Comparison of ENCODE assay signal across 9 mouse cellular contexts in the genomic region with DNA sequence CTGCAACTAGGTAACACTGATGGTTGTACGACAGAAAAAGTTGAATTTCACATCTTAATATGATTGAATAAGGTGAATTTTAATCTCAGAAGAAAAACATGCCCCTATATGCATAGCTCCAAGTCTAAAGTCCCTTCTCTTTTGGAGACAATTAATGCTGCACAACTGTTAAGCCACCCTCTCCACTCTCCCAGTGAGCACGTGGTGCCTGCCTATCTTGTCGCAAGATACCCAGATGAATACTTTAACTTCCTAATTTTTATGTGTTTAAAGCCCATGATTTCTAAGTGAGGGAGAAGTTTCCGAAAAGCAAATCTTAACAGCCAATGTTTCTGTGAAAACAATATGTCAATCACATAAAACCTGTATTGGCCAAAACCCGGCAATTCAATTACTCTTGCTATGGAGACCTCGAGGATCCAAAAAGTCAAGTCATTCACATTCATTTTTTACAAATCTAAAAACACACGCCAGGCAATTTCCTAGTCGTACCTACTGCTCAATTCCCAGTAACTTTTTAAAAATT. TPM values are rescaled to one million over a fixed set of nuclear protein-coding genes. Genes with fewer than 3 reads are reported as not detected.
A peak's percentile ranks its signal among the peaks of the same experiment; 100 is the strongest.
DNase-seq lines count a peak whose midpoint lies in the region; ATAC-seq and TF ChIP-seq lines count a peak whose summit lies in the region.
"Had no signal": no experiment of that assay in that cellular context is flagged by ENCODE, and none has a peak within 500 bp of the region (broad histone marks: within the 10 kb centered on the region; RNA-seq: fewer than 3 reads in every experiment).

No protein-coding gene starts in this region.

- no peak for DNase-seq in heart, embryonic 10.5 days (ENCODE audit: low spot score)
- DNase-seq in heart, postnatal 25 days (ENCODE audit: low spot score): no peak
- DNase-seq in midbrain, embryonic 11.5 days (ENCODE audit: low spot score, missing footprints): peak; percentile 93
- DNase-seq in left cerebral cortex, postnatal 25 days (ENCODE audit: low spot score in 2 of 2): no peak
- no peak for DNase-seq in natural killer cell, adult 2 months (ENCODE audit: low spot score in 2 of 2)
- no peak for DNase-seq in MN1 (ENCODE audit: low spot score)

- peak overlapping the region; percentile 82 for H3K9ac ChIP-seq in hindbrain, embryonic 13.5 days
- peak overlapping the region; percentile 90 for H3K9ac ChIP-seq in midbrain, embryonic 11.5 days (ENCODE audit: low read length)

- peak overlapping the region; percentile 92 for H3K4me3 ChIP-seq in heart, embryonic 10.5 days
- H3K4me3 ChIP-seq in bone marrow macrophage, adult 2 months (ENCODE audit: insufficient read depth, low read length): peak overlapping the region; percentile 94
- peak overlapping the region; percentile 63 for H3K4me3 ChIP-seq in hindbrain, embryonic 13.5 days
- H3K4me3 ChIP-seq in midbrain, embryonic 11.5 days (ENCODE audit: low read depth, low read length): peak overlapping the region; percentile 77

- peaks cover 14% of the 10 kb centered on the region for H3K36me3 ChIP-seq in heart, embryonic 10.5 days
- peaks cover 14% of the 10 kb centered on the region for H3K36me3 ChIP-seq in hindbrain, embryonic 13.5 days
- peaks cover 1% of the 10 kb centered on the region; the same call in 1 of the 2 replicates for H3K36me3 ChIP-seq in midbrain, embryonic 11.5 days (ENCODE audit: control insufficient read depth, insufficient read depth, low read length)

- peak overlapping the region; percentile 69 for H3K4me2 ChIP-seq in hindbrain, embryonic 13.5 days
- peak overlapping the region; percentile 66 for H3K4me2 ChIP-seq in midbrain, embryonic 11.5 days

- WGBS in heart, embryonic 10.5 days: under 1% methylated on average over 8 of the region's 8 CpGs
- WGBS in hindbrain, embryonic 13.5 days: 3% methylated on average over 8 of the region's 8 CpGs
- 4% methylated on average over 8 of the region's 8 CpGs for WGBS in midbrain, embryonic 11.5 days

- H3K9me3 ChIP-seq in heart, embryonic 10.5 days: no peaks in the 10 kb centered on the region
- no peaks in the 10 kb centered on the region for H3K9me3 ChIP-seq in hindbrain, embryonic 13.5 days
- no peaks in the 10 kb centered on the region for H3K9me3 ChIP-seq in midbrain, embryonic 11.5 days (ENCODE audit: control insufficient read depth, low read length)

- H3K4me1 ChIP-seq in heart, embryonic 10.5 days: peaks cover 6% of the 10 kb centered on the region
- H3K4me1 ChIP-seq in bone marrow macrophage, adult 2 months (ENCODE audit: control insufficient read depth, insufficient read depth, low read length): peaks cover 11% of the 10 kb centered on the region
- H3K4me1 ChIP-seq in hindbrain, embryonic 13.5 days (replicated peaks): peaks cover 30% of the 10 kb centered on the region
- peaks cover 17% of the 10 kb centered on the region for H3K4me1 ChIP-seq in midbrain, embryonic 11.5 days (ENCODE audit: control insufficient read depth, insufficient read depth, low read length)

- ATAC-seq in hindbrain, embryonic 13.5 days (ENCODE audit: low FRiP score): no peak
- no peak for ATAC-seq in midbrain, embryonic 11.5 days (ENCODE audit: low FRiP score)

- no peak for TF ChIP-seq POLR2A in bone marrow macrophage, adult 2 months (IDR thresholded peaks at IDR 0.05; ENCODE audit: borderline replicate concordance, low read depth, low read length)

- no peaks in the 10 kb centered on the region for H3K27me3 ChIP-seq in heart, embryonic 10.5 days (ENCODE audit: insufficient read depth, poor library complexity, severe bottlenecking)
- no peaks in the 10 kb centered on the region for H3K27me3 ChIP-seq in hindbrain, embryonic 13.5 days
- no peaks in the 10 kb centered on the region for H3K27me3 ChIP-seq in midbrain, embryonic 11.5 days (ENCODE audit: control insufficient read depth, insufficient read depth, low read length)
- H3K27me3 ChIP-seq: Patski had no signal

- no peak for TF ChIP-seq CTCF in bone marrow macrophage, adult 2 months (IDR thresholded peaks at IDR 0.05; ENCODE audit: low read depth, low read length)

- intact Hi-C loops in heart, postnatal 25 days (cut with DNase I): loop anchor here (1.0 to 10.0 kb wide), 3 partner anchors 16 to 923 kb away; a partner anchor contains a TSS
- intact Hi-C loops in left cerebral cortex, postnatal 25 days (cut with DNase I): loop anchor here (1.0 to 5.0 kb wide), 3 partner anchors 16 to 166 kb away; a partner anchor contains a TSS

- peak overlapping the region; percentile 96 for H3K27ac ChIP-seq in heart, embryonic 10.5 days
- H3K27ac ChIP-seq in bone marrow macrophage, adult 2 months (ENCODE audit: insufficient read depth, low read depth, low read length): peak overlapping the region; percentile 82
- peak overlapping the region; percentile 99 for H3K27ac ChIP-seq in hindbrain, embryonic 13.5 days
- H3K27ac ChIP-seq in midbrain, embryonic 11.5 days (ENCODE audit: low read depth, low read length): no peak overlapping the region

RNA-seq across cellular contexts. Expression of a gene that starts 1.0 kb away (rescaled TPM):
- polyA plus RNA-seq in heart, embryonic 10.5 days (2016; fragmentation: Nextera tagmentation; extraction: Ambion mirVana): 207 and 292 TPM in 2 replicates
- 10 to 100 TPM; 64.0 to 74.6 TPM for total RNA-seq in heart, postnatal 25 days (2021)
- 48.1 and 57.4 TPM in 2 replicates for polyA plus RNA-seq in bone marrow macrophage, adult 2 months (2012; ENCODE audit: insufficient read depth, insufficient read length, missing spikeins)
- polyA plus RNA-seq in hindbrain, embryonic 13.5 days (2015; fragmentation: Nextera tagmentation; extraction: Ambion mirVana): 263 and 271 TPM in 2 replicates
- 342 and 356 TPM in 2 replicates for polyA plus RNA-seq in midbrain, embryonic 11.5 days (2014; fragmentation: Nextera tagmentation; extraction: Ambion mirVana)
- total RNA-seq in left cerebral cortex, postnatal 25 days (2021): 10 to 100 TPM; 88.4 to 96.7 TPM

RNA-seq across cellular contexts. Expression of a gene that starts 16.6 kb away (rescaled TPM):
- 195 and 204 TPM in 2 replicates for polyA plus RNA-seq in heart, embryonic 10.5 days (2016; fragmentation: Nextera tagmentation; extraction: Ambion mirVana)
- 100 to 1,000 TPM; 111 to 113 TPM for total RNA-seq in heart, postnatal 25 days (2021)
- 56.0 and 72.4 TPM in 2 replicates for polyA plus RNA-seq in bone marrow macrophage, adult 2 months (2012; ENCODE audit: insufficient read depth, insufficient read length, missing spikeins)
- polyA plus RNA-seq in hindbrain, embryonic 13.5 days (2015; fragmentation: Nextera tagmentation; extraction: Ambion mirVana): 162 and 168 TPM in 2 replicates
- polyA plus RNA-seq in midbrain, embryonic 11.5 days (2014; fragmentation: Nextera tagmentation; extraction: Ambion mirVana): 254 and 258 TPM in 2 replicates
- total RNA-seq in left cerebral cortex, postnatal 25 days (2021): 10 to 100 TPM; 64.3 to 76.7 TPM

RNA-seq across cellular contexts. Expression of a gene that starts 58.3 kb away (rescaled TPM):
- polyA plus RNA-seq in heart, embryonic 10.5 days (2016; fragmentation: Nextera tagmentation; extraction: Ambion mirVana): not detected in 2 replicates
- total RNA-seq in heart, postnatal 25 days (2021): not detected
- 0.60 and 0.75 TPM in 2 replicates for polyA plus RNA-seq in bone marrow macrophage, adult 2 months (2012; ENCODE audit: insufficient read depth, insufficient read length, missing spikeins)
- polyA plus RNA-seq in hindbrain, embryonic 13.5 days (2015; fragmentation: Nextera tagmentation; extraction: Ambion mirVana): 0.06 and 0.27 TPM in 2 replicates
- polyA plus RNA-seq in midbrain, embryonic 11.5 days (2014; fragmentation: Nextera tagmentation; extraction: Ambion mirVana): not detected in 2 replicates
- total RNA-seq in left cerebral cortex, postnatal 25 days (2021): under 1 TPM; 0.11 to 0.18 TPM
